Mouse (Mus musculus): ENCODE measurements around the gene Tfr2. TPM values are rescaled to one million over a fixed set of nuclear protein-coding genes. Genes with fewer than 3 reads are reported as not detected.

The Tfr2 gene
- polyA plus RNA-seq, 1 experiment from 2014 or later = 2.2 TPM

GRCm38 (mm10) chr5:137530075-137530474 is 39.6 kb upstream of the Tfr2 start:
- Histone ChIP-seq H3K27me3 (no peaks in the 10 kb centered on the region), H3K27ac (replicated peaks) (peak overlapping the region; percentile 98), H3K36me3 (peaks cover 45% of the 10 kb centered on the region), H3K9ac (replicated peaks) (peak overlapping the region; percentile 94), H3K4me3 (peak overlapping the region; percentile 87), H3K4me2 (replicated peaks) (peak overlapping the region; percentile 89), H3K4me1 (peaks cover 34% of the 10 kb centered on the region), H3K9me3 (no peaks in the 10 kb centered on the region)
- WGBS = 61% methylated on average over 8 of the region's 8 CpGs
- no peak for ATAC-seq (replicated peaks)

GRCm38 (mm10) chr5:137530588-137531413 is 38.8 kb upstream of the Tfr2 start:
- H3K9me3 ChIP-seq = no peaks in the 10 kb centered on the region
- peak overlapping the region; percentile 94 for H3K9ac ChIP-seq (replicated peaks)
- H3K4me3 ChIP-seq = peak overlapping the region; percentile 87
- under 1% methylated on average over 46 of the region's 46 CpGs for WGBS
- peaks cover 38% of the 10 kb centered on the region for H3K36me3 ChIP-seq
- peak overlapping the region; percentile 98 for H3K27ac ChIP-seq (replicated peaks)
- peaks cover 34% of the 10 kb centered on the region for H3K4me1 ChIP-seq
- peak; percentile 45 for ATAC-seq (replicated peaks)
- H3K27me3 ChIP-seq = no peaks in the 10 kb centered on the region
- peak overlapping the region; percentile 89 for H3K4me2 ChIP-seq (replicated peaks)

GRCm38 (mm10) chr5:137531414-137532130 is 38.1 kb upstream of the Tfr2 start:
- Histone ChIP-seq H3K27ac (replicated peaks) (peak overlapping the region; percentile 98), H3K36me3 (peaks cover 32% of the 10 kb centered on the region), H3K9me3 (no peaks in the 10 kb centered on the region), H3K4me1 (peaks cover 28% of the 10 kb centered on the region), H3K9ac (replicated peaks) (peak overlapping the region; percentile 94), H3K4me2 (replicated peaks) (peak overlapping the region; percentile 89), H3K27me3 (no peaks in the 10 kb centered on the region), H3K4me3 (peak overlapping the region; percentile 87)
- WGBS = under 1% methylated on average over 51 of the region's 51 CpGs
- ATAC-seq (replicated peaks) = peak; percentile 21

- under 1% methylated on average over 19 of the region's 19 CpGs for WGBS
These were observed 37.4 kb upstream of the Tfr2 start for GRCm38 (mm10) chr5:137532131-137532807.

GRCm38 (mm10) chr5:137532808-137533116 is 36.9 kb upstream of the Tfr2 start:
- 0% methylated on average over 10 of the region's 12 CpGs for WGBS
- peak overlapping the region; percentile 98 for H3K27ac ChIP-seq (replicated peaks)
- peaks cover 23% of the 10 kb centered on the region for H3K4me1 ChIP-seq
- H3K9me3 ChIP-seq = no peaks in the 10 kb centered on the region
- no peaks in the 10 kb centered on the region for H3K27me3 ChIP-seq
- H3K9ac ChIP-seq (replicated peaks) = peak overlapping the region; percentile 94
- peak; percentile 30 for ATAC-seq (replicated peaks)
- H3K36me3 ChIP-seq = peaks cover 23% of the 10 kb centered on the region
- H3K4me3 ChIP-seq = peak overlapping the region; percentile 87
- H3K4me2 ChIP-seq (replicated peaks) = peak overlapping the region; percentile 89

More at GRCm38 (mm10) chr5:137532131-137532807, 37.4 kb upstream of the Tfr2 start:
- Histone ChIP-seq H3K27ac (replicated peaks) (peak overlapping the region; percentile 98), H3K9ac (replicated peaks) (peak overlapping the region; percentile 94), H3K4me3 (peak overlapping the region; percentile 87), H3K4me2 (replicated peaks) (peak overlapping the region; percentile 89), H3K36me3 (peaks cover 28% of the 10 kb centered on the region), H3K27me3 (no peaks in the 10 kb centered on the region), H3K4me1 (peaks cover 25% of the 10 kb centered on the region), H3K9me3 (no peaks in the 10 kb centered on the region)
- no peak; the same call in 1 of the 2 replicates for ATAC-seq (replicated peaks)

- peak; percentile 64 for ATAC-seq (replicated peaks)
- WGBS = under 1% methylated on average over 40 of the region's 40 CpGs
These were observed 36.4 kb upstream of the Tfr2 start, which contains the start of the genes Epo and Gnb2 for GRCm38 (mm10) chr5:137533117-137533827. Epo (minus strand) TSS chr5:137533242. Gnb2 (minus strand) TSS chr5:137533510.

GRCm38 (mm10) chr5:137534762-137535161 is 34.9 kb upstream of the Tfr2 start:
- no peak for ATAC-seq (replicated peaks)
- no peak overlapping the region for H3K9ac ChIP-seq (replicated peaks)
- H3K4me1 ChIP-seq = peaks cover 21% of the 10 kb centered on the region
- H3K9me3 ChIP-seq = no peaks in the 10 kb centered on the region
- no peak overlapping the region for H3K27ac ChIP-seq (replicated peaks)
- WGBS = 95% methylated on average over 3 of the region's 3 CpGs
- no peak overlapping the region for H3K4me2 ChIP-seq (replicated peaks)
- H3K36me3 ChIP-seq = peaks cover 3% of the 10 kb centered on the region
- no peak overlapping the region for H3K4me3 ChIP-seq
- no peaks in the 10 kb centered on the region for H3K27me3 ChIP-seq

More at GRCm38 (mm10) chr5:137533117-137533827, 36.4 kb upstream of the Tfr2 start, which contains the start of the genes Epo and Gnb2:
- peak within 1 kb of the TSS; percentile 87 for H3K4me3 ChIP-seq
- H3K27me3 ChIP-seq = no peaks in the 10 kb centered on the region
- H3K9me3 ChIP-seq = no peaks in the 10 kb centered on the region
- H3K9ac ChIP-seq (replicated peaks) = peak within 1 kb of the TSS; percentile 94
- H3K4me2 ChIP-seq (replicated peaks) = peak within 1 kb of the TSS; percentile 89
- H3K36me3 ChIP-seq = peaks cover 18% of the 10 kb centered on the region
- H3K27ac ChIP-seq (replicated peaks) = peak within 1 kb of the TSS; percentile 98
- H3K4me1 ChIP-seq = peaks cover 23% of the 10 kb centered on the region

- no peak for ATAC-seq (replicated peaks)
- Histone ChIP-seq H3K27ac (replicated peaks) (no peak overlapping the region), H3K9me3 (no peaks in the 10 kb centered on the region), H3K27me3 (no peaks in the 10 kb centered on the region), H3K4me2 (replicated peaks) (no peak overlapping the region), H3K4me3 (no peak overlapping the region), H3K36me3 (no peaks in the 10 kb centered on the region), H3K4me1 (peaks cover 18% of the 10 kb centered on the region), H3K9ac (replicated peaks) (no peak overlapping the region)
- WGBS = 81% methylated on average over 9 of the region's 9 CpGs
These were observed 34.3 kb upstream of the Tfr2 start for GRCm38 (mm10) chr5:137535318-137535717.

GRCm38 (mm10) chr5:137537461-137537860 is 32.2 kb upstream of the Tfr2 start:
- no peaks in the 10 kb centered on the region for H3K9me3 ChIP-seq
- WGBS = 62% methylated on average over 4 of the region's 4 CpGs
- H3K4me2 ChIP-seq (replicated peaks) = no peak overlapping the region
- no peak overlapping the region for H3K4me3 ChIP-seq
- no peak overlapping the region for H3K27ac ChIP-seq (replicated peaks)
- ATAC-seq (replicated peaks) = no peak
- no peak overlapping the region for H3K9ac ChIP-seq (replicated peaks)
- H3K4me1 ChIP-seq = peaks cover 20% of the 10 kb centered on the region
- H3K27me3 ChIP-seq = no peaks in the 10 kb centered on the region
- H3K36me3 ChIP-seq = no peaks in the 10 kb centered on the region

GRCm38 (mm10) chr5:137539291-137539801 is 30.3 kb upstream of the Tfr2 start:
- Histone ChIP-seq H3K9ac (replicated peaks) (no peak overlapping the region), H3K4me2 (replicated peaks) (no peak overlapping the region), H3K4me1 (peaks cover 16% of the 10 kb centered on the region), H3K9me3 (no peaks in the 10 kb centered on the region), H3K4me3 (no peak overlapping the region), H3K36me3 (no peaks in the 10 kb centered on the region), H3K27me3 (no peaks in the 10 kb centered on the region), H3K27ac (replicated peaks) (peak overlapping the region; percentile 41)
- WGBS = 34% methylated on average over 7 of the region's 7 CpGs
- peak; percentile 57 for ATAC-seq (replicated peaks)

- Histone ChIP-seq H3K4me1 (peaks cover 16% of the 10 kb centered on the region), H3K36me3 (no peaks in the 10 kb centered on the region), H3K9ac (replicated peaks) (no peak overlapping the region), H3K9me3 (no peaks in the 10 kb centered on the region), H3K4me2 (replicated peaks) (no peak overlapping the region), H3K27ac (replicated peaks) (no peak overlapping the region), H3K4me3 (no peak overlapping the region), H3K27me3 (no peaks in the 10 kb centered on the region)
- WGBS = 73% methylated on average over 6 of the region's 6 CpGs
- no peak for ATAC-seq (replicated peaks)
These were observed 28.6 kb upstream of the Tfr2 start for GRCm38 (mm10) chr5:137540991-137541390.
